Comparison of ENCODE assay signal across 8 mouse cellular contexts in the genomic region with DNA sequence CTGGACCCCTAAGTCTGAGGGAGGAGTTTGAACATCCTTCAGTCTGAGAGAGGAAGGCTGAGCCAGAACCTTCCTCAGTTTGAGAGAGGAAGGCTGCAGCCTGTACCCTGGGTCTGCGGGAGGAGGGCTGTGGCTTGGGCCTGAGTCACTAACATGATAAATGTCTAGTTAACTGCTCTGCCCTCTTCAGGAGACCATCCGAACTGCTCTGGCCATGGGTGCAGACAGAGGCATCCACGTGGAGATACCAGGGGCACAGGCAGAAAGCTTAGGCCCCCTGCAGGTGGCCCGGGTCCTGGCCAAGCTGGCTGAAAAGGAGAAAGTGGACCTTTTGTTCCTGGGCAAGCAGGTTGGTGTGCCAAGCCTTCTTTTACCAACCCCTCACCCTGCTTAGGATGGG. TPM values are rescaled to one million over a fixed set of nuclear protein-coding genes. Genes with fewer than 3 reads are reported as not detected.
DNase-seq lines count a peak whose midpoint lies in the region; TF ChIP-seq lines count a peak whose summit lies in the region.

No protein-coding gene starts in this region.

- no peaks in the 10 kb centered on the region for H3K27me3 ChIP-seq in spleen, adult 2 months (ENCODE audit: control insufficient read depth, insufficient read depth, low read length)

- no peak overlapping the region for H3K27ac ChIP-seq in spleen, adult 2 months (ENCODE audit: insufficient read depth, low read length)

- TF ChIP-seq POLR2A in spleen, adult 2 months (IDR thresholded peaks at IDR 0.05; ENCODE audit: low read depth, low read length): no peak

- peaks cover 2% of the 10 kb centered on the region; the same call in 1 of the 2 replicates for H3K36me3 ChIP-seq in spleen, adult 2 months (ENCODE audit: control insufficient read depth, insufficient read depth, low read length)

- H3K4me1 ChIP-seq in spleen, adult 2 months (ENCODE audit: control insufficient read depth, insufficient read depth, insufficient read length): no peaks in the 10 kb centered on the region

- DNase-seq in embryo, embryonic 11 days: peak; percentile 11
- no peak for DNase-seq in embryo, embryonic 9.5 days (ENCODE audit: extremely low spot score)
- DNase-seq in spleen, adult 2 months (ENCODE audit: low read depth in 1 of 2, low spot score in 2 of 2): peak in 1 of 2 experiments; percentile 61
- DNase-seq in spleen, adult 12 weeks (ENCODE audit: low spot score): no peak
- peak; percentile 65 for DNase-seq in induced T-regulatory cell, adult 2 months (ENCODE audit: low read depth)
- peak; percentile 37 for DNase-seq in thymus, postnatal 25 days
- DNase-seq in right cerebral cortex, postnatal 25 days: no peak
- DNase-seq in urinary bladder, postnatal 36 days (ENCODE audit: low spot score in 2 of 2): no peak

- 30% methylated on average over 4 of the region's 4 CpGs for WGBS in spleen, adult 2 months

- TF ChIP-seq CTCF in spleen, adult 2 months (IDR thresholded peaks at IDR 0.05; ENCODE audit: extremely low read depth, insufficient read depth, insufficient read length, insufficient replicate concordance): 0 out of 2 replicates have a peak, but pooled peaks have one; percentile 38

- H3K4me3 ChIP-seq in spleen, adult 2 months (ENCODE audit: extremely low read depth, insufficient read depth, insufficient read length): no peak overlapping the region

RNA-seq across cellular contexts. Expression of gene Gm45233, which starts 8.7 kb away (rescaled TPM):
- not detected in 2 replicates for polyA plus RNA-seq in spleen, adult 2 months (2012; rRNA removed)

RNA-seq across cellular contexts. Expression of gene Etfb, which starts 8.7 kb away (rescaled TPM):
- 37.8 and 39.1 TPM in 2 replicates for polyA plus RNA-seq in spleen, adult 2 months (2012; rRNA removed)

RNA-seq across cellular contexts. Expression of gene Vsig10l, which starts 10.3 kb away (rescaled TPM):
- polyA plus RNA-seq in spleen, adult 2 months (2012; rRNA removed): 3.8 and 4.8 TPM in 2 replicates

RNA-seq across cellular contexts. Expression of gene Cldnd2, which starts 12.0 kb away (rescaled TPM):
- 0.26 TPM in 1 of 2 replicates, not detected in the other for polyA plus RNA-seq in spleen, adult 2 months (2012; rRNA removed)

RNA-seq across cellular contexts. Expression of gene Nkg7, which starts 15.7 kb away (rescaled TPM):
- 97.1 and 102 TPM in 2 replicates for polyA plus RNA-seq in spleen, adult 2 months (2012; rRNA removed)

Comparison
In these comparisons a context has a peak if more than half of its experiments do, and no peak if none do; other contexts are left out.
1. DNase-seq: peak in embryo, embryonic 11 days (single experiment), induced T-regulatory cell, adult 2 months (single experiment) and thymus, postnatal 25 days (single experiment); none in embryo, embryonic 9.5 days (single experiment), spleen, adult 12 weeks (single experiment), right cerebral cortex, postnatal 25 days (single experiment) and urinary bladder, postnatal 36 days (0 of 2).